ENCODE assay signal across 25 mouse cellular contexts in the genomic region with DNA sequence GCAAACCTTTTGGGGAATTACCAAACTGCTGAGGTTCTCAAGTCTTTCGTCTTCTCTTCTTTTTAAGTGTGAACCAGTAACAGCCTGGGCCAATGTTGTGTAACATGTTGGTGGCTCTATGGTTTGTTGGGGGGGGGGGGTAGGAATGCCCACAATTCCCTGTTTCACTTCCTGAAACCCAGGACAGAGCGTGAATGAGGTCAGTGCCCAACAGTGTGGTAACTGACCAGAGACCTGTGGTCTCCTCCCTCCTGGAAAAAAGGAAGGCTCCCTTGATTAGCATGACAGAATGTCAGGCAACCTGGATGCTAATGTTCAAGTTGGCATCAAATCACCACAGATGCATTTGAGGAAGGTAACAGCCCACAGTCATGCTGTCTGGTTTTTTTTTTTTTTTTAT.
"Had no signal": no experiment of that assay in that cellular context is flagged by ENCODE, and none has a peak within 500 bp of the region (broad histone marks: within the 10 kb centered on the region; RNA-seq: fewer than 3 reads in every experiment).

No protein-coding gene starts in this region.

- H3K27me3 ChIP-seq: heart, embryonic 12.5 days; hindbrain, embryonic 12.5 days; hindbrain, embryonic 15.5 days; kidney, embryonic 15.5 days; limb, embryonic 13.5 days; limb, embryonic 15.5 days; liver, embryonic 12.5 days had no signal

- H3K36me3 ChIP-seq: heart, embryonic 10.5 days; heart, embryonic 12.5 days; hindbrain, embryonic 10.5 days; hindbrain, embryonic 12.5 days; hindbrain, embryonic 15.5 days; kidney, embryonic 15.5 days; limb, embryonic 13.5 days; limb, embryonic 15.5 days; liver, embryonic 12.5 days had no signal

- H3K4me1 ChIP-seq: heart, embryonic 10.5 days; heart, embryonic 12.5 days; hindbrain, embryonic 10.5 days; hindbrain, embryonic 12.5 days; kidney, embryonic 15.5 days; limb, embryonic 13.5 days; liver, embryonic 12.5 days had no signal

- H3K4me3 ChIP-seq: heart, embryonic 10.5 days; heart, embryonic 12.5 days; hindbrain, embryonic 10.5 days; hindbrain, embryonic 12.5 days; hindbrain, embryonic 15.5 days; kidney, embryonic 15.5 days; limb, embryonic 13.5 days; limb, embryonic 15.5 days; liver, embryonic 12.5 days had no signal

- H3K9me3 ChIP-seq: heart, embryonic 10.5 days; heart, embryonic 12.5 days; hindbrain, embryonic 10.5 days; hindbrain, embryonic 12.5 days; hindbrain, embryonic 15.5 days; kidney, embryonic 15.5 days; limb, embryonic 13.5 days; limb, embryonic 15.5 days; liver, embryonic 12.5 days had no signal

- H3K4me2 ChIP-seq: heart, embryonic 12.5 days; hindbrain, embryonic 12.5 days; hindbrain, embryonic 15.5 days; kidney, embryonic 15.5 days; limb, embryonic 13.5 days; limb, embryonic 15.5 days; liver, embryonic 12.5 days had no signal

- H3K9ac ChIP-seq: heart, embryonic 12.5 days; hindbrain, embryonic 12.5 days; hindbrain, embryonic 15.5 days; kidney, embryonic 15.5 days; limb, embryonic 13.5 days; limb, embryonic 15.5 days; liver, embryonic 12.5 days; liver, embryonic 14.5 days had no signal

- ATAC-seq: hindbrain, postnatal 0 days; intestine, embryonic 16.5 days; liver, embryonic 12.5 days had no signal

- H3K27ac ChIP-seq: heart, embryonic 10.5 days; hindbrain, embryonic 10.5 days; hindbrain, embryonic 12.5 days; hindbrain, embryonic 15.5 days; hindbrain, postnatal 0 days; kidney, embryonic 15.5 days; kidney, postnatal 0 days; limb, embryonic 13.5 days; limb, embryonic 15.5 days; liver, embryonic 12.5 days; liver, embryonic 14.5 days had no signal

- DNase-seq: gastrocnemius, postnatal 14 days; gastrocnemius, postnatal 36 days; heart, postnatal 10 days; heart, postnatal 4 days; kidney, adult 11 months; kidney, adult 2 months; kidney, adult 9 months; kidney, postnatal 14 days; kidney, postnatal 36 days; layer of hippocampus, adult 9-11 months; layer of hippocampus, postnatal 36 days; left cerebral cortex, postnatal 4 days had no signal
